Mouse (Mus musculus): ENCODE results near the gene Rsrc2. TPM values are rescaled to one million over a fixed set of nuclear protein-coding genes. Genes with fewer than 3 reads are reported as not detected.
A peak's percentile ranks its signal among the peaks of the same experiment; 100 is the strongest.
"Not testable (repeated sequence)": the region's sequence is repeated elsewhere in the genome, so short reads cannot be mapped to it uniquely, and the experiment has no call there.

The Rsrc2 gene
- polyA plus RNA-seq, 1 experiment, result 18.4 TPM

DNA sequence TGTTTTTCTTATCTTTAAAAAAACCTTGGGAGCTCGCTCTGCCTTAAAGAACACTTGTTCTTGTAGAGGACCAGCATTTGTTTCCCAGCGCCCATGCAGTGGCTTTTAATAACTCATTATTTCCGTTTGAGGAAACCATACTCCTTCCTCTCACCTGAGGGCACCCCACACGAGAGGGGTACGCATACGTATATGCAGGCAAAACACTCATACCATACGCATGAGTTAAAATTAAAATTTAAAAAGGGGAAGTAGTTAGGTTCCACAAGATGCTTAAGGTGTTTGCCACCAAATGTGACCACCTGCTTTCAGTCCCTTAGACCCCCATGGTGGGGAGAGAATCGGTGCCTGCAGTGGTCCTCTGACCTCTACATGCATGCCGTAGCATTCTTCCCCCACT is 24.2 kb upstream of the Rsrc2 start:
- Histone ChIP-seq H3K4me2 (ENCODE audit: low read depth) (no peak overlapping the region), H3ac (ENCODE audit: control insufficient read depth, insufficient read length) (no peak overlapping the region), H3K79me2 (ENCODE audit: control insufficient read depth, insufficient read depth) (no peaks in the 10 kb centered on the region), H3K27me3 (ENCODE audit: control insufficient read depth, insufficient read depth, insufficient read length) (no peaks in the 10 kb centered on the region), H3K36me3 (ENCODE audit: control insufficient read depth, insufficient read depth) (peaks cover 13% of the 10 kb centered on the region), H3K4me3 (no peak overlapping the region)
- TF ChIP-seq MYOG (IDR thresholded peaks at IDR 0.05; ENCODE audit: control insufficient read depth in 1 of 3, insufficient read depth in 1 of 3, insufficient read length in 2 of 3, low read depth in 2 of 3), result no peak
- no peak for TF ChIP-seq MAX (IDR thresholded peaks at IDR 0.05; ENCODE audit: low read depth)

DNA sequence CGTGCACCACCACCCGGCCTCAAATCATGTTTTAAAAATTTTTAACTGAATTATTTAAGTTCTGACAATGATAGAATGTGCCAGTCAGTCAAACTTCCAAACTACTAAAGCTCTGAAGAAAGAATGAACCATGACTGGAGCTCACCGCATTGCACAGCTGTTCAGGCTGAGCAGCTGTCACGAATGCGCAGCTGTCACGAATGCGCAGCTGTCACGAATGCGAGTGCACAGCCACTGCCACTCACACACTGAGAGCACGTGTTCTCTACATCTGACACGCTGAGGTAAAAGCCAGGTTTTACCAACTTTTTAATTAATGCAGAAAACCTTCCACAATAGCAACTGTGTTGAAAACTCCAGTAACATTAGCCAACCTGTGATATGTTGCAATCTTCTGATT is 17.2 kb upstream of the Rsrc2 start:
- H3K79me2 ChIP-seq (ENCODE audit: control insufficient read depth, insufficient read depth); H3K27me3 ChIP-seq (ENCODE audit: control insufficient read depth, insufficient read depth, insufficient read length): not testable (repeated sequence)
- peak in 2 of 3 experiments; percentile 82 to 84 for TF ChIP-seq MYOD1 (IDR thresholded peaks at IDR 0.05; ENCODE audit: control insufficient read depth in 1 of 3, insufficient read length in 2 of 3, low read depth in 2 of 3)
- peak; percentile 80 for TF ChIP-seq TCF3 (IDR thresholded peaks at IDR 0.05; ENCODE audit: insufficient read length, low read depth)
- peak; percentile 88 for TF ChIP-seq TCF12 (IDR thresholded peaks at IDR 0.05; ENCODE audit: insufficient read depth, poor library complexity, severe bottlenecking)
- TF ChIP-seq MYOG (IDR thresholded peaks at IDR 0.05; ENCODE audit: control insufficient read depth in 1 of 3, insufficient read depth in 1 of 3, insufficient read length in 2 of 3, low read depth in 2 of 3), result peak; percentile 37 to 84 (median 80)

DNA sequence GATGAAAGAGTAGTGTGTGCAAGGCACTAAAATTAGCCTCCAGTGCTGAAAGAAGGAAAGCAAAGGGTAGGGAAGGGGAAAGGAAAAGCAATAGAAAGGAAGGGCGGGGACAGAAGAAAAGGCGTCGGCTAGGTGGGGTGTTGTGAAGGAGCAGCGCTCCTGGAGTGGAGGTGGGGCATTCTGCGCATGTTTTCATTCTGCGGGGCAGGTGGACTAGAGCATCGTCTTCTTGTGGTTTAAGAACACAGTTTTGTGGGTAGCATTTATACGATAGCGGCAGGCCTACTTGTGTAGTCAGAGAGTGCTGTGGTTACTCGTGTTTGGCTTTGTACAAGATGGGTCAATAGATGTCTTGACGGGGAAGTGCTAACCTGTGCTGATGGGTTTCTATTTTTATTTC is 16.3 kb upstream of the Rsrc2 start:
- Histone ChIP-seq H3K4me3 (no peak overlapping the region), H3K4me2 (ENCODE audit: low read depth) (no peak overlapping the region), H3K79me2 (ENCODE audit: control insufficient read depth, insufficient read depth) (no peaks in the 10 kb centered on the region), H3K36me3 (ENCODE audit: control insufficient read depth, insufficient read depth) (no peaks in the 10 kb centered on the region), H3ac (ENCODE audit: control insufficient read depth, insufficient read length) (no peak overlapping the region), H3K27me3 (ENCODE audit: control insufficient read depth, insufficient read depth, insufficient read length) (no peaks in the 10 kb centered on the region)
- no peak for TF ChIP-seq E2F4 (IDR thresholded peaks at IDR 0.05; ENCODE audit: insufficient read depth)
- TF ChIP-seq MYOG (IDR thresholded peaks at IDR 0.05; ENCODE audit: control insufficient read depth in 1 of 3, insufficient read depth in 1 of 3, insufficient read length in 2 of 3, low read depth in 2 of 3), result peak in 1 of 3 experiments; percentile 5

More for the DNA sequence above, 17.2 kb upstream of the Rsrc2 start:
- H3K36me3 ChIP-seq (ENCODE audit: control insufficient read depth, insufficient read depth); H3K4me2 ChIP-seq (ENCODE audit: low read depth); H3K4me3 ChIP-seq; H3ac ChIP-seq (ENCODE audit: control insufficient read depth, insufficient read length): not testable (repeated sequence)

DNA sequence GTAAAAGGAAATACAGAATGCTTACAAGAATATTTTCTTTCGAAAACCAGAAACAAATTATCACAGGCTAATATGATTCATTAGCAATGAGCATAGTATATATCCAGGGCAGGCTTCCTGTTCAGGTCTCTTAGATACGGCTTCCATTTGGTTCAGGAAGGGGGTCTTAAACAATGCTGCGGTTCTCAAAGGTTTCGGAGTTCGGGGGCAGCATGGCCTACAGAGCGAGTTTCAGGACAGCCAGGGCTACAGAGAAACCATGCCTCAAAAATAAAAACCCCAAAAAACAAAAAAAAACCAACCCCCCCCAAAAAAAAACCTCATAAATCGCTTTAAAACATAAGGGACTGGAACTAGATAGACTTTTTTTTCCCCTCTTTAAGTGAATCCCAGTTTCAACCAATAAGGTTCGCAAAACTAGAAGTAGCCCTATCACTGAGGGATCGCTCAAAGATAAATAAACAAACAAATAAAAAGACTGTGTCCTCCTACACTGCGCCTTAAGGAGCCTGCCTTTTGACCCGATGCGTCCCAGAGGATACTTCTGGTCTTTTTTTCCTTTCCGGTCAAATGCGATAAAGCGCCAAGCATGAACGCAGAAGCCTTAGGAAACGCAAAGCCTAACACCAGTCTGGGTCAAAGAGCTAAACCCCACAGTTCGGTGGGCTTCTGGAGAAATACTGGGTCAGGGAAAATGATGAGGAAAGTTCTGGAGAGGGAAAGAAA is 712 bp downstream of the Rsrc2 start:
- peak overlapping the region; percentile 92 for H3K4me2 ChIP-seq (ENCODE audit: low read depth)
- peak overlapping the region; percentile 96 for H3K4me3 ChIP-seq
- H3K36me3 ChIP-seq (ENCODE audit: control insufficient read depth, insufficient read depth), result peaks cover 15% of the 10 kb centered on the region
- H3K79me2 ChIP-seq (ENCODE audit: control insufficient read depth, insufficient read depth), result peaks cover 65% of the 10 kb centered on the region
- TF ChIP-seq REST (IDR thresholded peaks at IDR 0.05; ENCODE audit: insufficient read depth, insufficient read length), result no peak
- no peak for TF ChIP-seq E2F4 (IDR thresholded peaks at IDR 0.05; ENCODE audit: insufficient read depth)
- TF ChIP-seq MYOG (IDR thresholded peaks at IDR 0.05; ENCODE audit: control insufficient read depth in 1 of 3, insufficient read depth in 1 of 3, insufficient read length in 2 of 3, low read depth in 2 of 3), result no peak
- TF ChIP-seq TCF12 (IDR thresholded peaks at IDR 0.05; ENCODE audit: insufficient read depth, poor library complexity, severe bottlenecking), result no peak
- no peak for TF ChIP-seq USF1 (IDR thresholded peaks at IDR 0.05; ENCODE audit: low read depth)
- TF ChIP-seq MYOD1 (IDR thresholded peaks at IDR 0.05; ENCODE audit: control insufficient read depth in 1 of 3, insufficient read length in 2 of 3, low read depth in 2 of 3), result no peak
- peak overlapping the region; percentile 75 for H3ac ChIP-seq (ENCODE audit: control insufficient read depth, insufficient read length)
- H3K27me3 ChIP-seq (ENCODE audit: control insufficient read depth, insufficient read depth, insufficient read length), result no peaks in the 10 kb centered on the region

DNA sequence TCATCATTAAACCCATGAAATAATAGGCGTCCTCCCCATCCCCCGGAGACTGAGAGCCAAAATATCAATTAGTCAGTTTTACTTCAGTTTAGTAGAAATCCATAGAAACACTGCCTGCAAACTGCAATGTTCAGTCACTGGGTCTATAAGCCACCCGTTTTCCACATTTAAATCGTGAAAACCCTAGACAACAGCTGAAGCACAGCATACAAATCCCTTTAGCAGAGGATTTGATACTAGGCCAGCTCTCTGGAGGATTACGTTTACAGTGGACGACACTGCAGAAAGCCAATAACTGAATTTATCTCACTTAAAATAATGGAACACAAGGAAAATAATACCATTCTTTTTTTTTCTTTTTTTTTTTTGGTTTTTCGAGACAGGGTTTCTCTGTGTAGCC is 1.6 kb downstream of the Rsrc2 start:
- H3ac ChIP-seq (ENCODE audit: control insufficient read depth, insufficient read length), result no peak overlapping the region
- TF ChIP-seq TCF3 (IDR thresholded peaks at IDR 0.05; ENCODE audit: insufficient read length, low read depth) (no peak), POLR2A (IDR thresholded peaks at IDR 0.05; ENCODE audit: insufficient read length, low read depth) (no peak), POLR2AphosphoS2 (IDR thresholded peaks at IDR 0.05; ENCODE audit: insufficient read length, low read depth) (no peak), CEBPB (IDR thresholded peaks at IDR 0.05; ENCODE audit: insufficient read depth, poor library complexity, severe bottlenecking) (no peak), REST (IDR thresholded peaks at IDR 0.05; ENCODE audit: insufficient read depth, insufficient read length) (no peak), MYOG (IDR thresholded peaks at IDR 0.05; ENCODE audit: control insufficient read depth in 1 of 3, insufficient read depth in 1 of 3, insufficient read length in 2 of 3, low read depth in 2 of 3) (no peak), SRF (IDR thresholded peaks at IDR 0.05; ENCODE audit: control insufficient read depth, insufficient read length, low read depth) (no peak), MYOD1 (IDR thresholded peaks at IDR 0.05; ENCODE audit: control insufficient read depth in 1 of 3, insufficient read length in 2 of 3, low read depth in 2 of 3) (no peak), USF1 (IDR thresholded peaks at IDR 0.05; ENCODE audit: low read depth) (no peak), TCF12 (IDR thresholded peaks at IDR 0.05; ENCODE audit: insufficient read depth, poor library complexity, severe bottlenecking) (no peak)
- peaks cover 72% of the 10 kb centered on the region for H3K79me2 ChIP-seq (ENCODE audit: control insufficient read depth, insufficient read depth)
- peaks cover 24% of the 10 kb centered on the region for H3K36me3 ChIP-seq (ENCODE audit: control insufficient read depth, insufficient read depth)
- peak overlapping the region; percentile 96 for H3K4me3 ChIP-seq
- no peaks in the 10 kb centered on the region for H3K27me3 ChIP-seq (ENCODE audit: control insufficient read depth, insufficient read depth, insufficient read length)
- peak overlapping the region; percentile 92 for H3K4me2 ChIP-seq (ENCODE audit: low read depth)
